Mouse (Mus musculus) megakaryocyte progenitor cell, adult 5-6 weeks (primary cell): ENCODE measurements around the gene Tmem161a. TPM values are rescaled to one million over a fixed set of nuclear protein-coding genes. Genes with fewer than 3 reads are reported as not detected.
"Not testable (repeated sequence)": the region's sequence is repeated elsewhere in the genome, so short reads cannot be mapped to it uniquely, and the experiment has no call there.

ENCODE experiments used
- ATAC-seq: replicated peaks from 2 replicates; pipeline ENCODE4 v1.8.0; 2016; ENCODE audit warnings: mild to moderate bottlenecking, moderate TSS enrichment, inconsistent platforms; ENCODE audit not compliant: poor library complexity
- total RNA-seq, 2 experiments: library from RNA; stranded (forward) in 1 of 2; stranded (reverse) in 1 of 2; fragments of 157-497, 149-512 nt in 1 of 2; fragments of 200-1000 nt in 1 of 2; gene quantifications; 2 replicates each; pipeline versions ENCODE4 v1.2.3 to v1.2.4; 2015 to 2017

Tmem161a gene
- total RNA-seq, 2 experiments from 2014 or later: 9.0 to 11.2 TPM

DNA sequence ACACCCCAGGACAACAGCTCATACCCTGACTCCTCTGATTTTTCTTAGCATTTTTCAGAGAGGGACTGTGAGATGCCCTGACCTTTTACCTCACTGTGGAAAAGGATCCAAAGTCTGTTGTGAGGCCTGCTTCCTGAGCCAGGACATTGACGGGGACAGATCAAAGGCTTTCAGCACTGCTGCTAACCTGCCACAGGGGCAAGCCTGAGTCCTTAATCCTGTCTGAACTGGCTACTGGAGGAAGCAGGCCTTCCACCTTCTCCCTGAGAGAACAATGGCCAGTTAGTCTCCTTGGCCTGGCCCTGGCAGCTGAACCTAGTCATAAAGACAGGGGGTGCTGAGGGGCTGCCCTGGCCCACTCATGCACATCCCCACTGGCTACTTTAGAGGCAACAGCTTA lies 36.0 kb downstream of the Tmem161a start:
- ATAC-seq: no peak

DNA sequence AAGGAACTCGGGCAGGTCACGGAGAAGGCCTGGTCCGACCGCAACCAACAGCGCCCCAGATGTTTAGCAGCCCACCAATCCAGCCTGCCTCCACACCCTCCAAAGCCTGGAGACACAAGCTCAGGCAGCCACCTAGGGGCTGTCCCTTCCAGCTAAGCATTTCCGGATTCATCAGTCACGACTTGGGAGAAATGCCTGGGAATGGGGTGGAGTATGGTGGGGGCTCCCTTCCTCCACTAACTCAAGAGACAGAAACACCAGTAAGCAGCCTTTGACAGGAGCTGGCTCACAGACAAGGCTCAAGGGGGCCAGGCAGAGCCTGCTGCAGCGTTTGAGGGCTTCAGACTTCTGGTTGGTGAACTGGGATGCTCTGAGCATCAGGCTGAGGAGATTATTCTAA lies 38.4 kb downstream of the Tmem161a start:
- ATAC-seq: no peak

DNA sequence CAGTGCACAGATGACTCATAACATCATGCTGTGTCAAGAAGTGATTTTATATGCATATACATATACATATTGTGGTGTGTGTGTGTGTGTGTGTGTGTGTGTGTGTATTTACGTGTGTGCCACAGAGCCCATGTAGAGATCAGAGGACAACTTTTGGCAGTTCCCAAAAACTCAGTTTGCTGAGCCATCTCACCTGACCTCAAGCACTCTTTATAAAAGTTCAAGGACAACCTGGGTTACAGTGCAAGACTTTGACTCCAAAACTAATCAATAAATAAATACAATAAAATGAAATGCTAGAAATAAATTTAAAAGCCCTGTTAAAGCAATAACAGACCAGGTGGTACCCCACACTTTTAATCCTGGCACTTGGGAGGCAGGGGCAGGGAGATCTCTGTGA lies 39.1 kb downstream of the Tmem161a start:
- no peak for ATAC-seq

DNA sequence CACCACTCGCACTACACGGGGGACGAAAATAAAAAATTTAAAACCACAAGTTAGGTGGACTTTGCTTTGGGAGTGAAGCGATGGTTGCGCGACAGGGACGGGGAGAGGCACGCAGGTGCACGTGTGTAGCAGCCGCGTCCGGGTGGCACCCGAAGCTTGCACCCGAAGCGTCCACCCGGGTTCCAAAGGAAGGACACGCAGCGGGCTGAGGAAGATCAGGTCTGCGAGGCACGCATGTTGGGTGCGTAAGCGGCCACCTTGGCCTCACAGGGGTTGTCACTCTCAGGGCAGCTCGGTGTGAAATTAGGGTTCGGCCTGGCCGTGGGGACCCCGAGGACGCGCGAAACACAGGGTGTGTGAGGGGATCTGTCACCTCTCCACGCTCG lies 39.6 kb downstream of the Tmem161a start:
- ATAC-seq: no peak

DNA sequence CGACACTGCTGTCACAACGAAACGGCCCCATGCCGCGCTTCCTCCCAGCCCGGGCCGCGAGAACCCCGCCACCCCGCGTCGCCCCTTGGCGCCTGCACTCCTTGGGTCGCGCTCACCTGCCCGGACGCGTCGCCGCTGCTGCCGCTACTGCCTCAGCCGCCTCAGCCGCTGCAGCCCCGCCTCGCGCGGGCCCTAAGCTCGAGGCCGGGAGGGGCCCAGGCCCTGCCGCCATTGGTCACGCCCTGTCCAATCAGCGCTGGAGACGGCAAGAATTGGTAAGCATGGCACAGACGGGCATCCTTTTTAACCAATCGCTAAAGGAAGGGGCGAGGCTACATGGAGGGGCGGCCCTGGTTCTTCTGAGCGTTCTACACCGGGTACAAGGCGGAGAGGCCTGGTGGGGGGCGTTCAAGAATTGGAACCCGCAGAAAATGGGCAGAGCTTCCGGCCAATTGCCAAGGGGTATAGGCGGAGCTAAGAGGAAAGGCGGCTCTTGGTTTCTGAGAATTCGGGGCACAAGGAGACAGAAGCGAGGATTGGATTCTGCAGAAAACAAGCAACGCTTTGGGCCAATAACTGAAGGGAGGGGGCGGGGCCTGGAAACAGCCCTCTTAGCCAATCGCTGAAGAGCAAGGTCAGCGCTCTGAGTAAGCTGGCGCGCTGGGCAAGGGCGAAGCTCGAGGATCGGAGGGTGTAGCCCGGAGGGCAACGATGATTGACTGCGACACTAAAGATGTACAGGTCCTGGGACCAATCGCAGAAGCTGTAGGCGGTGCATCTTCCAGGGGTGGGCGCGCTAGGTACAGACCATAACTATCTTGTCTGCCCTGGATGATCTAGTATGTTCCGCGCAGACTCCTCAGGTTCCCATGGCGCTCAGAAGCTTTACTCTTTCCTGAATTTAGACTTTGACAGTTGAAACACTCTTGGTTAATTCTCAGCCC lies 40.2 kb downstream of the Tmem161a start, which contains the start of gene Slc25a42:
Gene Slc25a42 (minus strand): TSS at position 194 of the 944 bp plus-strand sequence.
- ATAC-seq: peak; percentile 84

DNA sequence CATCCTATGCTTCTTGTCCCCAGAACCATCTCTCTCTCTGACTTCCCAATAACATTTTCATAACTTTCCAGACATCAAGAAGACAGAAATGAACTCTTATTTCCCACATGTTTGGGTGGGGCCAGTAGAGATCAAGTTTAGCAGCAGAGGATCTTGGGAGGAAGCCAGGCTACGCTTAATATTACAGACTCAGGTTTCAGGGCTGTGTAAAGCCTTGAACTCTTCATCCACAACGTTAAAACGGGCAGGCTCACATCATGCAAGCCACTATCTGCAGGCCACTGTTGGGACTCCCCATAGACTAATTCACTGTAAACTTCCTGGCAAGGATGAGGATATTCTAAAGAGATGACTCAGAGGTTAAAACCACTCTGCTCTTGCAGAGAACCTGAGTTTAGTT lies 42.3 kb downstream of the Tmem161a start:
- ATAC-seq: no peak

DNA sequence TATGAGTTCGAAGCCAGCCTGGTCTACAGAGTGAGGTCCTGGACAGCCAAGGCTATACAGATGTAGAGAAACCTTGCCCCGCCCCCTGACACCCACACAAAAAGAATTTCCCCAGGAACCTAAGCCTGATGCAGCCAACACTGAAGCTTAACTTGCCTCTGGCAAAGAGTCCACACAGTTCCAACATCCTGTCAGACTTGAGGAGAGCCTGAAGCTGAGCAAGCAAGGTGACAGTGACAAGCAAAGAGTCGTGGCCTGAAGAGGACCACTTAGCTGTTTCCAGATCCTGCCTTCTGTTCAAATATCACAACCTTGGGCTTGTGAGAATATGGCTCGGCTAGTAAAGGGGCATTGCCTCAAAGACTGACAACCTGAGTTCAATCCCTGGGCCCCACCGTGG lies 42.9 kb downstream of the Tmem161a start:
- ATAC-seq: no peak

DNA sequence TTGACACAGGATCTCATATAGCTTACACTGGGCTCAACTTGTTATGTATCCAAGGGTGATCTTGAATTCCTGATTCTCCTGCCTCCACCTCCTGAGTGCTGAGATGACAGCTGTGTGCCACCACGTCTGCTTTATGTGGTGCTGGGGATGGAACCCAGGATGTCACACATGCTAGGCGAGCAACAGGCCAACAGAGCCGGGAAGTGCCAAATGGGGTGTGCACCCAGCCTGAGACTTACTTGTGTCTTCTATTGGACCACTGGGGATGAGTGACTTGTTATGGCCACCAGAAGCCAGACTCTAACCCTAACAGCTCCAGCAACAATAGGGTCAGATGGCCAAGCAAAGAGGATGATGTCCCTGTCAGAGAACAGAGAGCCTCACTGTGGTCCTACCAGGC lies 44.0 kb downstream of the Tmem161a start:
- not testable (repeated sequence) for ATAC-seq

DNA sequence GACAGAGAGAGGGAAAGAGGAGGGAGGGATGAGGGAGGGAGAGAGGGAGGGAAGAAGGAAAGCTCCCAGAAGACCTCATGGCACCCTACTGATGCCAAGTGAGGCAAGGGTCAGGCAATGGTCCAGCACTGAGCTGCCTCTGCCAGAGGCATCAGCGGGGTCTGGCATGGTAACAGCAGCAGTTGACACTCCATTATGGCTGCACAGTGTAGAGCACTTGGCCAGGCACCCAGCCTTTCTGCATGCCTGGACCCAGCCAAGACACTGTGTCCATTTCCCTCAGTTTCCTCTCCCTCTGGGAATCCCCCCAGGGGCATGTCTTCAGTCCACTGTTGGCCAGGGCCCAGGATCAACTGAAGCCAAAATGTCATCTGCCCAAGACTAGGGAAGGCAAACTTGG lies 44.4 kb downstream of the Tmem161a start:
- no peak for ATAC-seq

DNA sequence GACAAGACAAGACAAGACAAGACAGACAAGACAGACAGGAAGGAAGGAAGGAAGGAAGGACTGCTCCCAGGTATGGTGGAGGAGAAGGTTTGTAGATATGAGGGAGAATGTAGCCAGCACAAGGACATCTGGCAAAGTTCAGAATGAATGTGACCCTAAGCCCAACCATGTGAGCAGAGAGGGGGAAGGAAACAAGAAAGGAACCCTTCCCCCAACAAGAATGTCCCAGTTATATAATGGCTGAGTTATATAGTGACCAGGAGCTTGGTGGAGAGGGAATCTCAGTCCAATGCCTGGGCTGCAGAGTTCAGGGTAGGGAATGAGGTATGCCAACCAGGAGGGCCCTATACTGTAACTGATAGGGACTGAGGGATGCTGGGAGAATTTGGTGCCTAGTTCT lies 45.3 kb downstream of the Tmem161a start:
- ATAC-seq: no peak

DNA sequence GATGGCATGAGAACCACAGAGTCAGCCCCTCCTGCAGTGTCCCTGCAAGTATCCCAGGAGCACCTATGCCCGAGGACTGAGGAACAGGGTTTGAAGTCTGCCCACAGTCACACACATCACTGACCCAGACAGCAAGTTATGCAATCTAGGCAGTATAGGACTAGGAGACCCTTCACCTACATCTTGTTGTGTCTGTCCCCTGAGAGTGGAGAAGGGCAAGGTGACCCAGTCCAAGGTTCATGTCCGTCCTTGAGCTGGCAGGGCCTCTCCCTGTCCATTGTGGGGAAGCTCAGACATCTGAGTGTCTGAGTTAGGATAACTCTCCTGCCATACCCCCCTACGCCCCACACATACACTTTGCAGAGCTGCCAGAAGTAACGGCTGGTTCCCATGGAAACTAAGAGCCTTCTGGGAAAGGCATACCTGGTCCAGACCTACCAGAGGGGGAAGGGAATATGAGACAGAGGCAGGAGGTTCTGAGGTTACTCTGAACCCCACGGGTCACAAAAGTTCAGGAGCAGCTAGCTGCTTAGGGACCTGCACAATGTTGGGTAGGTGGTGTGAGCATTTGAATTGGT lies 47.0 kb downstream of the Tmem161a start:
- no peak for ATAC-seq

DNA sequence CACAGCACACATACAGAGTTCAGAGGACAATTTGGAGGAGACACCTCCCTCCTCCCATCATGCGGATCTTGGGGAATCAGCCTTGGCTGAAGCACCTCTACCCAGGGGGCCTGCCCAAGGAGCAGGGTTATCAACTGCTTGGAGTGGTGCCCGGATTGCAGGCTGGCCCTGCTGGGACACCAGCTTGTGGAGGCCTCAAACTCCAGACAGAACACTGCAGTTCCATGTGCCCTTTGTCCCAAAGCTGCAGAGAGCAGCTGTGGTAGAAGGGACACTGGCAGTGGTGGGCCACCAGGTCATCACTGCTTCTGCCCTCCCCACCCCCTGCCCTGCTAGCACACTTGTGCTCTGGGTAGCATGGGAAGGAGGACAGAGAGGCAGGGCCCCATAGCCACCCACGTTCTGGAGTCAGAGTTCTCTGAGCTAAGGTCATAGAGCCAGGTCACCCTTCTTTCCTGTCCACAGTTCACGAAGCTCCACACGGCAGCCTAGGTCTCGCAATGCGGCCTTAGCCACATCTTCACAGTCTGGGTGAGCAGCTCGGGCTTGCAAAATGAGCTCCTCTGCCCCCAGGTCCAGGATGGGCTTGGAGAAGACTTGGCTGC lies 48.2 kb downstream of the Tmem161a start:
- ATAC-seq: no peak

DNA sequence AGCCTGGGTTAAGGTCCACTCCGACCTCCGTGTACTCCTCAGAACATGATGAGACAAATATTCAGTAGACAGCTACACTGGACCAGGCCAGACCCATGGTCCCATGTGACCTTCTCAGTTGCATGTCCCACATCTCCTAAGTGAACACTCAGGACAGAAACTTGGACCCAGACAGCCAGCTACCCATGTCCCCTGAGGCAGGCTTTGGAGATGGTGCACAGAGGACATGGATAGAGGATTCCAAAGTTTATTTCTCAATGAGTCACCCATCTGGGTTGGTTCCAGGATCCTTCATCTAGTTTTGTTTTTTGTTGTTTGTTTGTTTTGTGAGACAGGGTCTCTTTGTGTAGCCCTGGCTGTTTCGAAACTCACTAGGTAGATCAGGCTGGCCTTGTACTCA lies 48.8 kb downstream of the Tmem161a start:
- ATAC-seq: no peak

DNA sequence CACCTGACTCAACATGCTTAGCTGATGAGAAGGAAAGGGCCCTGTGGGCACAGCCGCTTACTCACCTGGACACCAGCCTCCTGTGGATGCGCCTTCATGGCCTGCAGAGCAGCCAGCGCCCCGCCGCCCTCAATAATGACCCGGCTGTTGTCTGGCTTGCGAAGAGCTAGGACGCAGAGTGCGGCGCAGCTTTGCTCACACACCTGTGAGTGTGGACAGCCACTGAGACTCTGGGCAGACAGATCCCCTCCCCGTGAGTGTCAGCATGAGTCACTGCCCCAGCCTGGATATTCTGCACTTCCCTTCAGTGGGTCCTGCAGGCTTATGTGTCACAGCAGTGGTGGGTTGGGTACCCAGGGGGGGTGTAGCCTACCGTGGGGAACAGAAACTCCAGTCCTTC lies 49.9 kb downstream of the Tmem161a start:
- ATAC-seq: no peak

DNA sequence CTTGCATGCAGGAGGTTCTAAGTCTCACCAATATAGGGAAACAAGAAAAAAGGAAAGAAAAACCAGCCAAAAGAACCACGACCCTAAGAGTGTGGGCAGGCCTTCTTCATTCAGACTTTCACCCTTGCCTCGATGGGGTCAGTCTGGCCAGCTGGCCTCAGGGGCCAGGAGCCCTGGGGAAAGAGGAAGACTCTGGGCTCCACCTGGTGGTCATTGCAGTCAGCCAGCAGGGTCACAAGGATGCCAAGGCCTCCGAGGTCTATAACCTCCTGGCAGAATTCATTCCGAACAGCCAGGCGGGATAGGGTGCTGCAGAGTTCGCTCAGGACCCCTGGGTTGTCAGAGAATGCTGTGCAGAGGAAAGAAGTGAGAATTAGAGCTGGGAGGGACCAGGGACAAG lies 51.2 kb downstream of the Tmem161a start:
- peak; percentile 60; the same call in 1 of the 2 replicates for ATAC-seq

DNA sequence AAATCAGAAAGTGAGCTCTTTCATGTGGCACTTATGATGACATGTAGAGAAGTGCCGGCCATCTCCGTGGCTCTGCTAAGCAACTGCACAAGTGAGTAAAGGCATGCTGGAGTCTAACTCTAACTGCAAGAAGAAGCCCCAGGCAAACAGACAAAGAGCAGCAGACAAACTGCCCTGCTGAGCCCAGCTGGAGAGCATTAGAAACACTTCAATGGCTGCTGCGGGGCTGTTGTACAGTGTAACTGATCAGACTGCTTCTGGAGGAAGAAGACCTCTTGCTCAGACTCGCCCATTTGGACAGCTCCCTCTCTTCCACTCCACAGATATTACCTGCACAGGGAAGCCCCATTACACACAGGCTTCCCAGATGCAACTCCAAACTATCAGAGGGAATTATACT lies 55.8 kb downstream of the Tmem161a start:
- no peak for ATAC-seq

DNA sequence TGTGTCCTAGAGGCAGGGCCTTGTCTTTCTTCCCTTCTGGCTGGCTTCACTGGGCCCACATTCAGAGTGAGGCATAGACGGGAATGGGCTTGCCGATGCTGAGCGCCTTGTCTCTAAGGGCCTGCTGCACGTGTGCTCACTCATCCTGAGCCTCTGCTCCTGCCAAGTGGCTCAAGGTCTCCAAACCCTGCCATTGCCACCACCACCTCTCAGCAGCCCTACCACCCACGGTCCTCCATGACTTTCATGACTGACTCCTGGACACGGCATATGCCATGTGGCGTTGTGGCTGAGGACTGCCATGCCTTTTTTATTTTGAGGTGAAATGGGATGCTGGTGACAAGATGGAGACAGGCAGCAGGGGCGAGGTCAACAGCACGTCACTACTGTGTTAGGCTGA lies 58.7 kb downstream of the Tmem161a start:
- ATAC-seq: no peak

Other genes starting within 250 kb of the Tmem161a start
- 71.4 and 75.1 TPM in 2 replicates for gene Gatad2a, start 176.0 kb upstream of the Tmem161a start, total RNA-seq (2015)
- 54.0 and 68.3 TPM in 2 replicates for gene Gatad2a, start 176.0 kb upstream of the Tmem161a start, total RNA-seq (2017)
- 24.0 and 24.6 TPM in 2 replicates for gene Mau2, start 129.6 kb upstream of the Tmem161a start, total RNA-seq (2015)
- gene Mau2, start 129.6 kb upstream of the Tmem161a start, total RNA-seq (2017): 24.0 and 26.7 TPM in 2 replicates
- gene Sugp1, start 129.5 kb upstream of the Tmem161a start, total RNA-seq (2015): 8.4 and 11.4 TPM in 2 replicates
- 22.2 and 32.1 TPM in 2 replicates for gene Sugp1, start 129.5 kb upstream of the Tmem161a start, total RNA-seq (2017)
- 0.54 TPM in 1 of 2 replicates, not detected in the other for gene Tm6sf2, start 99.4 kb upstream of the Tmem161a start, total RNA-seq (2015)
- gene Tm6sf2, start 99.4 kb upstream of the Tmem161a start, total RNA-seq (2017): not detected in 2 replicates
- not detected in 2 replicates for gene Hapln4, start 88.9 kb upstream of the Tmem161a start, total RNA-seq (2015)
- gene Hapln4, start 88.9 kb upstream of the Tmem161a start, total RNA-seq (2017): not detected in 2 replicates
- gene Ncan, start 51.5 kb upstream of the Tmem161a start, total RNA-seq (2015): not detected in 2 replicates
- not detected in 2 replicates for gene Ncan, start 51.5 kb upstream of the Tmem161a start, total RNA-seq (2017)
- 38.4 and 45.6 TPM in 2 replicates for gene Nr2c2ap, start 41.0 kb upstream of the Tmem161a start, total RNA-seq (2015)
- 11.6 and 13.2 TPM in 2 replicates for gene Nr2c2ap, start 41.0 kb upstream of the Tmem161a start, total RNA-seq (2017)
- 8.0 and 8.5 TPM in 2 replicates for gene Rfxank, start 33.2 kb upstream of the Tmem161a start, total RNA-seq (2015)
- gene Rfxank, start 33.2 kb upstream of the Tmem161a start, total RNA-seq (2017): 5.7 and 5.9 TPM in 2 replicates
- gene Borcs8, start 32.9 kb upstream of the Tmem161a start, total RNA-seq (2015): 42.0 and 43.3 TPM in 2 replicates
- 32.0 and 35.2 TPM in 2 replicates for gene Borcs8, start 32.9 kb upstream of the Tmem161a start, total RNA-seq (2017)
- gene Mef2b, start 32.6 kb upstream of the Tmem161a start, total RNA-seq (2015): not detected in 2 replicates
- gene Mef2b, start 32.6 kb upstream of the Tmem161a start, total RNA-seq (2017): not detected in 2 replicates
- 2.5 and 2.8 TPM in 2 replicates for gene Slc25a42, start 39.9 kb downstream of the Tmem161a start, total RNA-seq (2015)
- 1.4 and 2.4 TPM in 2 replicates for gene Slc25a42, start 39.9 kb downstream of the Tmem161a start, total RNA-seq (2017)
- 32.2 and 53.8 TPM in 2 replicates for gene Sugp2, start 61.9 kb downstream of the Tmem161a start, total RNA-seq (2015)
- gene Sugp2, start 61.9 kb downstream of the Tmem161a start, total RNA-seq (2017): 44.2 and 45.7 TPM in 2 replicates
- gene Armc6, start 62.1 kb downstream of the Tmem161a start, total RNA-seq (2015): 7.1 and 9.2 TPM in 2 replicates
- gene Armc6, start 62.1 kb downstream of the Tmem161a start, total RNA-seq (2017): 3.2 and 5.3 TPM in 2 replicates
- 4.2 and 5.8 TPM in 2 replicates for gene Homer3, start 110.5 kb downstream of the Tmem161a start, total RNA-seq (2015)
- 8.9 and 9.9 TPM in 2 replicates for gene Homer3, start 110.5 kb downstream of the Tmem161a start, total RNA-seq (2017)
- 42.7 and 44.7 TPM in 2 replicates for gene Ddx49, start 130.1 kb downstream of the Tmem161a start, total RNA-seq (2015)
- 163 and 172 TPM in 2 replicates for gene Ddx49, start 130.1 kb downstream of the Tmem161a start, total RNA-seq (2017)
- 214 and 223 TPM in 2 replicates for gene Cope, start 130.2 kb downstream of the Tmem161a start, total RNA-seq (2015)
- 129 and 151 TPM in 2 replicates for gene Cope, start 130.2 kb downstream of the Tmem161a start, total RNA-seq (2017)
- not detected in 2 replicates for gene Cers1, start 143.4 kb downstream of the Tmem161a start, total RNA-seq (2015)
- gene Cers1, start 143.4 kb downstream of the Tmem161a start, total RNA-seq (2017): not detected in 2 replicates
- gene Gdf1, start 157.5 kb downstream of the Tmem161a start, total RNA-seq (2015): not detected in 2 replicates
- gene Gdf1, start 157.5 kb downstream of the Tmem161a start, total RNA-seq (2017): not detected in 2 replicates
- 13.9 and 15.3 TPM in 2 replicates for gene Upf1, start 180.9 kb downstream of the Tmem161a start, total RNA-seq (2015)
- 32.3 and 32.5 TPM in 2 replicates for gene Upf1, start 180.9 kb downstream of the Tmem161a start, total RNA-seq (2017)
- not detected in 2 replicates for gene Comp, start 201.2 kb downstream of the Tmem161a start, total RNA-seq (2015)
- 0.07 TPM in 1 of 2 replicates, not detected in the other for gene Comp, start 201.2 kb downstream of the Tmem161a start, total RNA-seq (2017)